Mouse (Mus musculus) telencephalon, adult 2 months (tissue): ENCODE results near the gene Pet100.
A peak's percentile ranks its signal among the peaks of the same experiment; 100 is the strongest.

Experiments used
- DNase-seq: peaks from one replicate; pipeline ENCODE4 v3.0.0-alpha.2; 2011; ENCODE audit warnings: low read depth, low spot score

The Pet100 gene

GRCm38 (mm10) chr8:3625445-3625844 is 4.1 kb downstream of the Pet100 start, which contains the start of gene Pcp2:
TSS of gene Pcp2 (minus strand) at chr8:3625545.
- DNase-seq, result no peak

DNA sequence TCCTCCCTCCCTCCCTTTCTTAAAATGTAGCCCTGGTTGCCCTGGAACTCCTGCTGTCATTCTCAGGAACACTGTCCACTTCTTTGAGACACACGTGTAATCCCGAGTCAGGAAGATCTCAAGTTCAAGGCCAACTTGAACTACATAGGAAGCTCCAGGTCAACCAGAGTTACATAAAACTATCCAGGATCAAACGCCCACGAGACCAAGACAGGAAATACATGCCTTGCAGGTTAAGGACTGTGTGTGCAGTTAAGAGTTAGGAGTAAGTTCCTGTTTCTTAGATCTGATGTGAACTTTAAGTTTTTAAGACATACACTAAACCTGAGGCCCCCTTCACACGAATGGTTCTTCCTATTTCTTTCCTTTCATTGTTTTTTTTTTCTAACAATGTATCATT is 5.6 kb downstream of the Pet100 start:
- no peak for DNase-seq

DNA sequence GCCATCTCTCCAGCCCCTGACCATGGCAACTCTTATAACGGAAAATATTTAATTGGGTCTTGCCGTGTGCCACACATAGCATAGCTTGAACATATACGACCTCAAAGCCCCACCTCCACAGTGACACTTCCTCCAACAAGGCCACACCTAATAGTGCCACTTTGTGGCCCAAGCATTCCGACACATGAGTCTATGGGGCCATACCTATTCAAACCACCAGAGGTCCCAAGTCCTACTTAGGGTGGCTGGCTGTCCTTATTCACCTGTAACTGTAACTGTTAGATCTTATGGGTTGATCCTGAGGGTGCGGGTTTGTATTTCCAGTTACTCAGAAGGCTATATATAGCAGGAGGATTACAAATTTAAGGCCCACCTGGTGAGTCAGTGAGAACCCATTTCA is 6.7 kb downstream of the Pet100 start:
- no peak for DNase-seq

GRCm38 (mm10) chr8:3630647-3631477 is 9.5 kb downstream of the Pet100 start, which contains the start of gene Stxbp2:
TSS of gene Stxbp2 (plus strand) at chr8:3630955.
- peak; percentile 53 for DNase-seq

GRCm38 (mm10) chr8:3631478-3631875 is 10.1 kb downstream of the Pet100 start:
- no peak for DNase-seq

- no peak for DNase-seq
These were observed 24.5 kb downstream of the Pet100 start for GRCm38 (mm10) chr8:3645804-3646203.

GRCm38 (mm10) chr8:3646824-3647531 is 25.6 kb downstream of the Pet100 start:
- no peak for DNase-seq

- no peak for DNase-seq
These were observed 26.2 kb downstream of the Pet100 start for GRCm38 (mm10) chr8:3647561-3647960.

DNA sequence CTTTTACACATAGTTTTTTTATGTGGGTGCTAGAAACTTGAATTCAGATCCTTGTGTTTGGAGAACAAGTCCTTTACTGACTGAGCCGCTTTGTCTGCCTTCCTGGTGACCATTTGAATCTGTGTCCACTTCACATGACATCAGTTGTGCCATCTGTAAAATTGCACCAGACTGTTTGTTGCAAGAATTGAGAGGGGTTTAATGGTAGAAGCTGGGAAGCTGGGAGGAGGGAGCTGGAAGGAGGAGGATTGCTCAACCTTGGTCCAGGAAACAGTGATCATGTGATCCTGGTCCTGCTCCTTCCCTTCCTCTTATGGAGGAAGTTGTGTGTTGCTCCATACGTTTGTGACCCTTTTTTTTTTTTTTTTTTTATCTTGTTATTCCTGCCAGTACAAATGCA is 26.9 kb downstream of the Pet100 start:
- no peak for DNase-seq

DNA sequence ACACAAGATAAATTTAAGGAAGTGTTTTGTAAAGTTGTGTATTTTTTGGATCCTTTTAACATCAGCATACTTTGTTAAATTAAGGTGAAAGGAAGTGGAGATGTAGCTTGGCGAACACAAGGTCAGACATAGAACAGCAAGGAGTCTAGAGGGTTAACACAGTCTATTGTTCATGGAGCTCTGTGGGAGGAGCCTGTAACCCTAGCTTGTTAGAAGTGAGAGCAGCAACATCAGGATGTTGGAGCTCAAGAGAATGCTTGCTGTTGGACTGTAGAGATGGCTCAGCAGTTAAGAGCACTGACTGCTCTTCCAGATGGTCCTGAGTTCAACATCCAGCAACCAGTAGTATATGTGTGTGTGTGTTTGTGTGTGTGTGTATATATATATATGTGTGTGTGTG is 27.6 kb downstream of the Pet100 start:
- no peak for DNase-seq

GRCm38 (mm10) chr8:3652845-3653244 is 31.5 kb downstream of the Pet100 start:
- no peak for DNase-seq

DNA sequence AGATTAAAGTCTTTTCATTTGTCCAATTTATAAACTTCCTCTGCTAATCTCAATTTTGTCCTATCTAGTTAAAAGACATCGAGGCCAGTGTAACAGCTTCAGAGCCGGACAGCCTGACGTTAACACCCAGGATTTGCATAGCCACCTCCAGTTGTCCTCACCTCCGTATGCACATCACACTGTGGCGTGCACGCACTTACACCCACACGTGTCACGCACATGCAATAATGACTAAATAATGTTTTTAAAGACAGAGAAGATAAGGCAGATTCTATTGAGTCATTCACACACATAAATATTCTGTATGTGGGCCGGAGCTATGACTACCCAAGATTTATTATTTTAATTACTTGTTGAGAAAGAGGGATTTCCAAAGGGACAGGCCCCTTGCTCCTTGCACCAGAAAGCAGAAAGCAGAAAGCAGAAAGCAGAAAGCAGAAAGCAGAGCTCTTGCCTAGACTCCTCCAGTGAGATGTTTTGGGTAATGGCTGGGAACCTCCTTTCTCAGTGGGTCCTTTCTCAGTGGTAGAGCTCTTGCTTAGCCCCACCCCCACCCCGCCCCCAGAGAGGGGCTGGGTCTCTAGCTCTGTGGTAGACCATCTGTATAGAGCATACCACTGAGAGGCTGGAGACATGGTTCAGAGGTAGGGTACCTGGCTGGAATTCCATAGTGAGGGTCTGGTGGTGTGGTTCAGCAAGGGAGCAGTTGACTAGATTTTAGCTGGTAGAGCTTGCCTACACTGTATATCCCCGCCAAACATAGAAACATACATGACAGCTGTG is 33.6 kb downstream of the Pet100 start:
- DNase-seq, result no peak

DNA sequence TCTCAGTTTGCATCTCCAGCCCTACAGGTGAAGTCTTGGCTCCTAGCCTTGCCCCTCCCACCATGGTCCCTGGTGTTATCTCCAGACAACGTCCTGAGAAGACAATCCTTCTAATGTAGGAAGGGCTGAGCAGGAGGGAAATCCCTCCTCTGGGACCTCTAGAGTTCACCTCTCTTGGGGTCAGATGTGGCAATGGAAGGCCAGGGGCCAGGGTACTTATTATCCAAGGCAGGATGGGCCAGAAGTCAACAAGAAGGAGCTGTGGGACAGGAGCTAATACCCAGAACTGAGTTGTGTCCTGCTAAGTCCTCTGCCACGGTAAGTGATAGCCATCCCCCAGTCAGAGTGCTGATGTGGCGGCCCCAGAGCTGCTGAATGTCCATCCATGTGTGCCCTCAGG is 34.2 kb downstream of the Pet100 start, which contains the start of gene Retn:
Gene Retn (plus strand): TSS at position 245 of the 400 bp plus-strand sequence.
- no peak for DNase-seq

- no peak for DNase-seq
These were observed 35.5 kb downstream of the Pet100 start for GRCm38 (mm10) chr8:3656725-3657381.

DNA sequence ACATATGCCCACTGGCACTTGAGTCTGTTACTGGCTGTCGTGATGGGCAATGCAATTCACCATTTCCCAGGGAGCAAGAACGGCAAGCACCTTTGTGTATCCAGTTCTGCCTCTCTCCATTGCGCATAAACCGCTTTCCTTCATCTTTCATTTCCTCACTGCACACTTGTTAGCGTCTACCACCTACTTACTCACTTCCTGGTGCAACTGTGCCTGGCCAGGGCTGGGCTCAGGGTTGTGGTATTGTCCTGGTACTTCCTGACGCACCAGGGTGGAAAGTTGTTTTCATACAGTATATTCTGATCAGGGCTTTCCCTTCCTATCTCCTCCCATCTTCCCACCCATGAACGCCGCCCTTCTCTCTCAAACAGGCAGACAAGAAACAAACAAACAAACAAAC is 39.5 kb downstream of the Pet100 start:
- no peak for DNase-seq

- no peak for DNase-seq
These were observed 43.1 kb downstream of the Pet100 start for GRCm38 (mm10) chr8:3664405-3664804.

- DNase-seq, result no peak
These were observed 44.2 kb downstream of the Pet100 start, which contains the start of gene Mcemp1 for GRCm38 (mm10) chr8:3665507-3665906. TSS of gene Mcemp1 (plus strand) at chr8:3665754.

DNA sequence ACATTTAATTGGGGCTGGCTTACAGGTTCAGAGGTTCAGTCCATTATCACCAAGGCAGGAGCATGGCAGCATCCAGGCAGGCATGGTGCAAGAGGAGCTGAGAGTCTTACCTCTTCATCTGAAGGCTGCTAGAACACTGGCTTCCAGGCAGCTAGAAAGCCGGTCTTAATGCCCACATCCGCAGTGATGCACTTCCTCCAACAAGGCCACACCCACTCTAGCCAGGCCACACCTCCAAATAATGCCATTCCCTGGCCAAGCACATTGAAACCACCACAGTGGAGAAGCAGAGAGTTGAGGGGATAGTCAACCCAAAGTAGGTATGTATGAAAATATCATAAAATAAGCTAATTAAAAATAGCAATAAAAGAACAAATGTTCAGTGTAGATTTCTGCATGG is 49.0 kb downstream of the Pet100 start:
- no peak for DNase-seq

GRCm38 (mm10) chr8:3671980-3672491 is 50.7 kb downstream of the Pet100 start, which contains the start of gene Fcor:
TSS of gene Fcor (minus strand) at chr8:3672362.
- DNase-seq, result peak; percentile 75

DNA sequence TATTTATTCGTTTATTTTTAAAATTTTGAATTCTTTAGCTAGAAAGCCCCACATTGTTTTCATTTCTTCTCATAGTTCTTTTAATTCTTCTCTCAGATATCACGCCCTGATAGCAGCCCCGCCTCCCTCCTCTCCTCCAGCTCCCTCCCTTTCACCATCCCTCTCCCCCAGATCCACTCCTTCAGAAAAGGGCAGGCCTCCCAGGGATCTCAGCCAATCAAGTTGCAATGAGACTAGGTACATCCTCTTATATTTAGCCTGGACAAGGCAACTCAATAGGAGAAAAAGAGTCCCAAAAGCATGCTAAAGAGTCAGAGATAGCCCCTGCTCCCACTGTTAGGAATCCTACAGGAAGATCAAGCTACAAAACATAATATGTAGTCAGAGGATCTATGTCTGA is 53.3 kb downstream of the Pet100 start:
- no peak for DNase-seq
